Mouse (Mus musculus) ES-E14 (cell line): ENCODE results near the gene Zfp57. TPM values are rescaled to one million over a fixed set of nuclear protein-coding genes. Genes with fewer than 3 reads are reported as not detected.

Experiments
- DNase-seq: peaks from one replicate; pipeline ENCODE4 v3.0.0-alpha.2; 2013; ENCODE audit warnings: low read depth, low spot score
- H3K27ac ChIP-seq: 2 replicates; pipeline ENCODE4 v1.5.1; 2012; ENCODE audit warnings: low read depth, mild to moderate bottlenecking, low read length, moderate library complexity, mixed read lengths; ENCODE audit not compliant: poor library complexity, insufficient read depth, severe bottlenecking
- H3K36me3 ChIP-seq: 2 replicates; pipeline ENCODE4 v1.6.1; 2012; ENCODE audit warnings: mild to moderate bottlenecking, low read length, moderate library complexity, mixed read lengths; ENCODE audit not compliant: control insufficient read depth, poor library complexity, insufficient read depth, severe bottlenecking
- H3K4me1 ChIP-seq, 2 experiments: fragments of 150-350 bp in 1 of 2; sonication (generic) in 1 of 2; 2 replicates each; pipeline ENCODE4 v1.6.1; 2012; ENCODE audit warnings: low read length in 2 of 2, mild to moderate bottlenecking in 1 of 2, mixed read lengths in 1 of 2; ENCODE audit not compliant: control insufficient read depth in 2 of 2, insufficient read depth in 2 of 2, poor library complexity in 1 of 2
- H3K4me3 ChIP-seq, 2 experiments: fragments of 150-350 bp in 1 of 2; sonication (generic) in 1 of 2; 2 replicates each; pipeline ENCODE4 v1.5.1; 2012; ENCODE audit warnings: low read length in 2 of 2, low read depth in 1 of 2, mild to moderate bottlenecking in 1 of 2, mixed read lengths in 1 of 2; ENCODE audit not compliant: insufficient read depth in 1 of 2, poor library complexity in 1 of 2, severe bottlenecking in 1 of 2
- H3K9ac ChIP-seq: 2 replicates; pipeline ENCODE4 v1.6.1; 2012; ENCODE audit warnings: low read depth, mild to moderate bottlenecking, low read length, mixed read lengths; ENCODE audit not compliant: poor library complexity, insufficient read depth, severe bottlenecking
- H3K9me3 ChIP-seq: fragments of 150-350 bp; sonication (generic); 2 replicates; pipeline ENCODE4 v1.6.1; 2012; ENCODE audit warnings: low read depth, mild to moderate bottlenecking, low read length; ENCODE audit not compliant: control insufficient read depth, insufficient read depth
- CHD2 ChIP-seq: IDR thresholded peaks from 2 replicates; pipeline ENCODE4 v1.6.1; 2014; ENCODE audit warnings: mild to moderate bottlenecking, low read depth, low read length, inconsistent platforms
- HCFC1 ChIP-seq: IDR thresholded peaks from 2 replicates; pipeline ENCODE4 v1.6.1; 2012; ENCODE audit warnings: low read length, inconsistent platforms, borderline replicate concordance; ENCODE audit not compliant: insufficient read depth
- MAFK ChIP-seq: IDR thresholded peaks from 2 replicates; pipeline ENCODE4 v1.6.1; 2014; ENCODE audit warnings: mild to moderate bottlenecking, low read depth, low read length, inconsistent platforms; ENCODE audit not compliant: insufficient read depth
- ZC3H11A ChIP-seq: IDR thresholded peaks from 2 replicates; pipeline ENCODE4 v1.6.1; 2012; ENCODE audit warnings: low read depth, mild to moderate bottlenecking, inconsistent platforms, low read length, borderline replicate concordance
- ZNF384 ChIP-seq: IDR thresholded peaks from 2 replicates; pipeline ENCODE4 v1.6.1; 2012; ENCODE audit warnings: low read depth, low read length, inconsistent platforms
- in situ Hi-C, 2 experiments: fragments of 600-800 bp; cut with MboI; formaldehyde crosslinking; loops; one replicate each; pipeline ENCODE4 v1.15.1; 2025; ENCODE audit warnings: low sequenced_read_pairs in 2 of 2, inconsistent platforms in 1 of 2; ENCODE audit not compliant: unreplicated experiment in 2 of 2
- total RNA-seq: library from RNA; depleted of rRNA; stranded (reverse); fragments of 300-350 nt; gene quantifications from 2 replicates; pipeline ENCODE4 v1.2.3, GENCODE M21; 2012; rRNA removed

The Zfp57 gene
- total RNA-seq, 1 experiment: 360 TPM

- Histone ChIP-seq H3K4me1 (peaks cover 5 to 7% of the 10 kb centered on the region in 2 experiments; a peak in 2 of 4 replicates), H3K36me3 (peaks cover 40% of the 10 kb centered on the region), H3K27ac (no peak overlapping the region), H3K9ac (peak overlapping the region; percentile 82), H3K4me3 (peak overlapping the region; percentile 79 to 87), H3K9me3 (no peaks in the 10 kb centered on the region)
- DNase-seq: no peak
- TF ChIP-seq ZC3H11A (no peak), CHD2 (no peak), MAFK (no peak), HCFC1 (no peak), ZNF384 (no peak)
- in situ Hi-C loops: no loop called here
These were observed 49.9 kb downstream of the Zfp57 start for GRCm38 (mm10) chr17:37050876-37051275.

- Histone ChIP-seq H3K4me1 (peaks cover 5 to 7% of the 10 kb centered on the region in 2 experiments; a peak in 2 of 4 replicates), H3K9me3 (no peaks in the 10 kb centered on the region), H3K36me3 (peaks cover 47% of the 10 kb centered on the region), H3K4me3 (peak overlapping the region in 1 of 2 experiments; percentile 79; a peak in 1 of 4 replicates), H3K9ac (no peak overlapping the region), H3K27ac (no peak overlapping the region)
- in situ Hi-C loops: no loop called here
- no peak for DNase-seq
- TF ChIP-seq MAFK: no peak
- TF ChIP-seq ZC3H11A: no peak
- TF ChIP-seq CHD2: no peak
- TF ChIP-seq HCFC1: no peak
- no peak for TF ChIP-seq ZNF384
These were observed 50.8 kb downstream of the Zfp57 start for GRCm38 (mm10) chr17:37051745-37052144.

- no peak for DNase-seq
- no peak for TF ChIP-seq MAFK
- no peak for TF ChIP-seq CHD2
- no peak for TF ChIP-seq ZC3H11A
- TF ChIP-seq HCFC1: no peak
- no peak for TF ChIP-seq ZNF384
- Histone ChIP-seq H3K27ac (no peak overlapping the region), H3K9ac (no peak overlapping the region), H3K4me1 (peaks cover 0 to 2% of the 10 kb centered on the region in 2 experiments; a peak in 2 of 4 replicates), H3K36me3 (peaks cover 64% of the 10 kb centered on the region), H3K9me3 (no peaks in the 10 kb centered on the region), H3K4me3 (no peak overlapping the region)
- in situ Hi-C loops: no loop called here
These were observed 56.0 kb downstream of the Zfp57 start for GRCm38 (mm10) chr17:37056957-37057356.

Other genes starting within 250 kb of the Zfp57 start
- not detected in 2 replicates for gene H2-M10.5, start 228.3 kb upstream of the Zfp57 start, total RNA-seq
- not detected in 2 replicates for gene H2-M10.6, start 189.0 kb upstream of the Zfp57 start, total RNA-seq
- gene Trim26, start 164.0 kb upstream of the Zfp57 start, total RNA-seq: 21.1 and 24.6 TPM in 2 replicates
- 0.16 TPM in 1 of 2 replicates, not detected in the other for gene Trim15, start 134.0 kb upstream of the Zfp57 start, total RNA-seq
- gene Trim10, start 131.6 kb upstream of the Zfp57 start, total RNA-seq: not detected in 2 replicates
- gene Trim40, start 111.0 kb upstream of the Zfp57 start, total RNA-seq: 0.18 and 0.26 TPM in 2 replicates
- not detected in 2 replicates for gene Trim31, start 103.0 kb upstream of the Zfp57 start, total RNA-seq
- 1.9 and 2.4 TPM in 2 replicates for gene Rnf39, start 58.2 kb upstream of the Zfp57 start, total RNA-seq
- 76.4 and 108 TPM in 2 replicates for gene Ppp1r11, start 49.4 kb upstream of the Zfp57 start, total RNA-seq
- 74.5 and 81.0 TPM in 2 replicates for gene Znrd1, start 42.6 kb upstream of the Zfp57 start, total RNA-seq
- gene Znrd1as, start 42.6 kb upstream of the Zfp57 start, total RNA-seq: 13.8 and 15.1 TPM in 2 replicates
- gene 2410137M14Rik, start 19.9 kb upstream of the Zfp57 start, total RNA-seq: 14.8 and 16.9 TPM in 2 replicates
- gene H2-M5, start 11.6 kb upstream of the Zfp57 start, total RNA-seq: 49.4 and 55.4 TPM in 2 replicates
- 0.62 and 0.85 TPM in 2 replicates for gene Mog, start 22.2 kb downstream of the Zfp57 start, total RNA-seq
- 60.9 and 106 TPM in 2 replicates for gene Gabbr1, start 44.8 kb downstream of the Zfp57 start, total RNA-seq
- gene Olfr90, start 87.3 kb downstream of the Zfp57 start, total RNA-seq: 0.11 and 0.22 TPM in 2 replicates
- gene Olfr91, start 97.1 kb downstream of the Zfp57 start, total RNA-seq: 0.11 and 0.13 TPM in 2 replicates
- not detected in 2 replicates for gene Olfr92, start 118.9 kb downstream of the Zfp57 start, total RNA-seq
- gene Olfr93, start 160.3 kb downstream of the Zfp57 start, total RNA-seq: not detected in 2 replicates
- not detected in 2 replicates for gene Ubd, start 192.7 kb downstream of the Zfp57 start, total RNA-seq
- not detected in 2 replicates for gene Olfr94, start 199.8 kb downstream of the Zfp57 start, total RNA-seq
- gene Olfr95, start 212.0 kb downstream of the Zfp57 start, total RNA-seq: not detected in 2 replicates
- not detected in 2 replicates for gene Olfr96, start 219.0 kb downstream of the Zfp57 start, total RNA-seq
- gene Olfr97, start 236.2 kb downstream of the Zfp57 start, total RNA-seq: not detected in 2 replicates